Mouse (Mus musculus) layer of hippocampus, postnatal 14 days (tissue): ENCODE results near the gene Kat2a. TPM values are rescaled to one million over a fixed set of nuclear protein-coding genes. Genes with fewer than 3 reads are reported as not detected.

ENCODE experiments used
- DNase-seq, 2 experiments: peaks; one replicate each; pipeline ENCODE4 v3.0.0; 2021 to 2022; ENCODE audit warnings: low spot score in 2 of 2, mixed read lengths in 1 of 2
- long read RNA-seq, 2 experiments: library from polyadenylated mRNA; stranded (forward); transcript quantifications; one replicate each; pipeline ENCODE4 v2.0.0; 2021
- total RNA-seq, 2 experiments: library from RNA; stranded (reverse); gene quantifications; 2 replicates each; pipeline ENCODE4 v1.2.3; 2021

Kat2a gene
- total RNA-seq = 10 to 100 TPM; 54.5 to 59.7 TPM
- long read RNA-seq, experiment 1, transcript Kat2a-201 (18 exons, 3,043 nt) = major isoform, 38 of 67 reads
- long read RNA-seq, experiment 1, transcript Kat2a-202 (18 exons, 3,046 nt) = minor isoform, 15 of 67 reads
- long read RNA-seq, experiment 1, partial matches to known transcripts = 6 of 67 reads
- long read RNA-seq, experiment 1, other reads (novel, unspliced or antisense) = 7 of 67 reads
- long read RNA-seq, experiment 2, transcript Kat2a-201 (18 exons, 3,043 nt) = major isoform, 42 of 67 reads
- long read RNA-seq, experiment 2, transcript Kat2a-202 (18 exons, 3,046 nt) = minor isoform, 11 of 67 reads
- long read RNA-seq, experiment 2, partial matches to known transcripts = 6 of 67 reads
- long read RNA-seq, experiment 2, other reads (novel, unspliced or antisense) = 6 of 67 reads

DNA sequence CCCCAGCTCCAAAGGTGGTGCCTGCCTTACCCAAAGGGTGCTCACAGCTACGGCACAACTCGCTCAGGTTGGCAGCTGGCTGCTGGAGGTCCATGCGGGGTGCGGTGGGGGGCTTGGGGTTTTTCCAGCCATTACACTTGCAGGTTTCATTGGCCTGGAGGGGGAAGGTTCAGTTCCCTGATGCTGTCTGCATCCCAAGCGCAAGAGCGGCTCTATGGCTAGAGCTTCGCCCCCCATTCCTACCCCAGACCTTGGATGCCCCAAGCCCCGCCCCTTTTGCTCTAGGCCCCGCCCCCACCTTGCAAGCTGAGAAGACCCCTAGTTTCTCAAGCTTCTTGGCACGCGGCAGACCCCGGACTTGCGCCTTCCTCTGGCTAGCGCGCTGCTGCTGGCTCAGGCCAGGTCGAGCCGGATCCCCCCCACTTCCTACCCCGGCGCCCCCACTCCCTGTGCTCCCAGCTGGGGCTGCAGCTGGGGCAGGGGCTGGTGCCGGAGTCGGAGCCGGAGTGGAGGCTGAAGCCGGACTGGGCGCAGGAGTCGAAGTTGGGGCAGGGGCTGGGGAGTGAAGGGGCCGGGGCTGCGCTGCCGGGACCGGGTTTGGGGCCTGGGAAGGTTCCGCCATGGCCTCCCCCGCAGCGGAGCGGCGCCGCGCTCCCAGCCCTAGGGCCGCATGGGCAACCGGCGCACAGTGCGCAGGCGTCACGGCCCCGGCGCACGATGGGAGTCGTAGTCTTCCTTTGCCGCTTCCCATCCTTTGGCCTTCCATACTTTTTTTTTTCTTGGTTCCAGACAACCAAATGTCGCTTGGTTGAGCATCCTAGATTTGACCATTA lies at the start of gene Kat2a:
TSS of gene Kat2a (minus strand) at position 683 of the 833 bp plus-strand sequence.
- peak; percentile 79 to 86 for DNase-seq

DNA sequence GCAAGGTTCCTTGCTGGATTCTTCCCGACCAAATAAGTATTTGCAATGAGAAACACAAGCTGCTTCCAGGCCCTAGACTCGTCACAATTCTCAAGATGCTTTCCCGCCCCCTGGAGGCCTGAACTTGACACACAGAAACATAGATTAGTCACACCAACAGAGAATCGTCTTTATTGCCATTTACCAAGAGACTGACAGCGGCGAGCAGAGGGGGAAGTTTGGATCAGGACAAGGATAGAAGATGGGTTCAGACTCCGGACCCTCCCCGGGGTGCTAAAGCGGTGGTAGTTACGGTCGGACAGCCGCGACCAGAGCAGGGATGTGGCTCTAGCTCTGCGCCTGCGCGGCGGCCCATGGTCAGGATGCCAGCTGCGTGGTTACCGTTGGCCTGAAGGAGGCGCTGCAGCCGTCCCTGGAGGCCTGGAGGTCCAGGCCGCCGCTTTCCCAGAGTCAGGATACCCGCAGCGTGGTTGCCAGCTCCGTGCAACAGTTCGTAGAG lies 49.3 kb upstream of the Kat2a start:
- DNase-seq = peak; percentile 85 to 94

DNA sequence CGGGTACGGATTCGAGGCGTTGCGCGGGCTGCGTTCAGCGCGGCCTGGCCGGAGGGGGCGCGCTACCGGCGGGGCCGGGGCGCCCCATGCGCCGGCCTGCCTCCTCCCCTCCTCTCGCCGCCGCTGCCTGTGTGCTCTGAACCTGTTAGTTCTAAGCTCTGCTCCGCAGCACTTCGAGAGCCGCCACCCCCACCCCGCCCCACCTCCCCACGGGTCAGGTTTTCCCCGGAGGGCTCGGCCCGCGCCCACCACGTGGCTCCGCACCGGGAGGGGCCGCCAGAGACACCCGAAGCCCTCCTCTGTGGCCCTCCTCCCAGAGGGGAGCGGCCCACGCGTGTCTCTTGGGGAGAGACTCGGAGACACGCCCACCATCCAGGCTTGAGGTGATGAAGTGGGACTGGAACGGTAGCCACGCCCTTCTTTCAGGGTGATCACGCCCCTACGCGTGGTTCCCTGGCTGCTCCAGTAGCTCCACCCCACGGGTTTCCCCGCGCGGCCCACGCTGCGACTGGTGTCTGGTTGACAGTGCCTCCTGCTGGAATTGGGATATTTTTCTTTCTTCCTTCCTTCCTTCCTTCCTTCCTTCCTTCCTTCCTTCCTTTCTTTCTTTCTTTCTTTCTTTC lies 47.5 kb upstream of the Kat2a start, which contains the start of gene Kcnh4:
TSS of gene Kcnh4 (minus strand) at position 332 of the 623 bp plus-strand sequence.
- DNase-seq = peak in 1 of 2 experiments; percentile 87

- no peak for DNase-seq
Measured at GRCm38 (mm10) chr11:100758707-100759610, 46.7 kb upstream of the Kat2a start.

GRCm38 (mm10) chr11:100757566-100757965 lies 45.3 kb upstream of the Kat2a start:
- no peak for DNase-seq

- no peak for DNase-seq
Measured at GRCm38 (mm10) chr11:100756476-100756875, 44.2 kb upstream of the Kat2a start.

GRCm38 (mm10) chr11:100754693-100755057 lies 42.4 kb upstream of the Kat2a start:
- DNase-seq = no peak

DNA sequence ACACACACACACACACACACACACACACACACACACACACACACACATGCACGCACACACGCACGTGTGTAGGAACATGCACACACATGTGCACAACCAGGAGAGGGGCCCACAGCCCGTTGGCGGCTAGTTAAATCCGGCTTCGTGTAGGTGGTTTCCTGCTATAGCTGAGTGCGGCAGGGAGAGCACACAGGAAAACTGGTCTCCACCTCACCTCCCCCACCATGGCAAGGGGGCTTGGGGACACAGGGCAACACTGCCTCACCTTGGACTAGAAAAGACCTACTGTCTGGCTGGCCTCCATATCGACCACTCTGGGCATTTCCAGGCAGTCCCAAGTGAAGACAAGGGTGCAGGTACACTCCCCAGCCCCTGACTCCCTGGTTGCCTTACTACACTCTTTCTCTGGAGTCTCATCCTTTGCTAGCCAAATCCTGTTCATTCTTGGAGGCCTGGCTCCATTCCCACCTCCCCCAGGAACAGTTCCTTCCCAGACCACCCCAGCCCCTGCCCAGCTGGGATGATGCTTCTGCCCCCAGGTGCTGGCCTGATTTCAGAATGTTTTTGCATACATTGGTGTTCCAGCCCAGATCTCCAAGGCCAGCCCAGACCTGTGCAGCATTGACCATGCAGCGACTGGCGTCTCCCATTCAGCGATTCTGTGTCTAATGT lies 41.9 kb upstream of the Kat2a start:
- DNase-seq = no peak

- DNase-seq = no peak
Measured at GRCm38 (mm10) chr11:100752294-100752693, 40.0 kb upstream of the Kat2a start.

- DNase-seq = no peak
Measured at GRCm38 (mm10) chr11:100750127-100750526, 37.9 kb upstream of the Kat2a start.

DNA sequence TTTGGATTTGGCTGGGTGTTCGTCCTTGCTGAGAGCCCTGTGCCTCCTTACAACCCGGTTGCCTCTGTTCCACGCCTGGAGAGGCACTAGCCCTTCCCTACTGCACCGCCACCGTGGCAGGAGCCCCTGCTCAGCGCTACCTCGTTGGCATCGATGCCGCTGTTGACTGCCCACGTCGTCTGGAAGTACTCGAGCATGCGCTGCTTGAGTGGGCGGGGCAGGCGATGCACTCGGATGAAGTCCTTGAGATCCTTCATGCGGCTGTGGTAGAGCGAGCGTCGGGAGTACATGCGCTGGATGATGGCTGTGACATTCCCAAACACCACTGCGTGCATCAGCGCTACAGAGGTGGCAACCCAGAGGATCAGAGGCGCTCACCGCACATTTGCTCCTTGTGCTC lies 37.2 kb upstream of the Kat2a start:
- no peak for DNase-seq

DNA sequence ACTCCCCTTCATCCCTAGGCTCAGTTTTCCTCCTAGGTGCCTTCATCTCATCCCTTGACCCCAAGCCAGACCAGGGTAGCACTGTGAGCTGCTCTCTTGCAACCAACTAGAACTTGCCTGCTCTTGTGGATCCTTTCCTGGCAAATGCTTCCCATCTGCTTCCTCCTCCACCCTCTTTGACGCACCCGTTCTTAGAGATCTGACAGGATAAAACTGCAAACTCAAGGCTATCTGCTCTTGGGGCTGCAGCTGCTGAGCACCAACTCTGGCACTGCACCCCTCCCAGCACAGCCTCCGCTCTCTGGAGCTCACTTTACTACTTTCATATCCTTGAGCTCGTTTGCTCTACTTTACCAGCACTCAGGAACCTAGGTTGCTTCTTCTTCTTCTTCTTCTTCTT lies 36.4 kb upstream of the Kat2a start:
- no peak for DNase-seq

GRCm38 (mm10) chr11:100747114-100747513 lies 34.8 kb upstream of the Kat2a start:
- no peak for DNase-seq

GRCm38 (mm10) chr11:100746546-100746945 lies 34.3 kb upstream of the Kat2a start:
- DNase-seq = no peak

- no peak for DNase-seq
Measured at GRCm38 (mm10) chr11:100745085-100745484, 32.8 kb upstream of the Kat2a start.

GRCm38 (mm10) chr11:100741348-100741747 lies 29.1 kb upstream of the Kat2a start:
- DNase-seq = no peak

GRCm38 (mm10) chr11:100738749-100739148 lies 26.5 kb upstream of the Kat2a start:
- DNase-seq = no peak

GRCm38 (mm10) chr11:100738066-100738604 lies 25.9 kb upstream of the Kat2a start, which contains the start of gene Rab5c:
Gene Rab5c (minus strand): TSS chr11:100738215.
- peak; percentile 97 to 99 for DNase-seq

- DNase-seq = no peak
Measured at GRCm38 (mm10) chr11:100737105-100737733, 25.0 kb upstream of the Kat2a start.
